Mouse (Mus musculus) adrenal gland, adult 2 months (tissue): ENCODE measurements at regions not wholly inside any gene's neighbourhood (a gene's known extent, or its start where the extent isn't known, plus 50 kb on each side); places are given as distances from the start of the nearest gene placed in this dataset.

ENCODE experiments used
- DNase-seq: peaks from one replicate; pipeline ENCODE4 v3.0.0; 2021

GRCm38 (mm10) chr14:17234898-17235297, 415.9 kb upstream of the Rarb start:
- DNase-seq = no peak

- no peak for DNase-seq
These were observed 392.5 kb upstream of the Rarb start for GRCm38 (mm10) chr14:17211502-17211901.

GRCm38 (mm10) chr14:17205691-17206090, 386.7 kb upstream of the Rarb start:
- DNase-seq = peak; percentile 7

- DNase-seq = no peak
These were observed 384.5 kb upstream of the Rarb start for GRCm38 (mm10) chr14:17203251-17204015.

GRCm38 (mm10) chr14:17192953-17193352, 374.0 kb upstream of the Rarb start:
- DNase-seq = no peak

- DNase-seq = no peak
These were observed 354.3 kb upstream of the Rarb start for GRCm38 (mm10) chr14:17173218-17173617.

GRCm38 (mm10) chr14:17172330-17173110, 353.6 kb upstream of the Rarb start:
- DNase-seq = peak; percentile 86

GRCm38 (mm10) chr14:17171896-17172295, 352.9 kb upstream of the Rarb start:
- no peak for DNase-seq

GRCm38 (mm10) chr14:17158324-17158723, 339.4 kb upstream of the Rarb start:
- no peak for DNase-seq

- DNase-seq = no peak
These were observed 337.5 kb upstream of the Rarb start for GRCm38 (mm10) chr14:17156402-17156954.

GRCm38 (mm10) chr14:17120679-17121078, 301.7 kb upstream of the Rarb start:
- DNase-seq = no peak

- DNase-seq = no peak
These were observed 287.7 kb upstream of the Rarb start for GRCm38 (mm10) chr14:17106668-17107067.

- no peak for DNase-seq
These were observed 283.5 kb upstream of the Rarb start for GRCm38 (mm10) chr14:17102486-17102885.

- DNase-seq = no peak
These were observed 271.6 kb upstream of the Rarb start for GRCm38 (mm10) chr14:17090573-17090937.

GRCm38 (mm10) chr14:17089640-17090572, 270.9 kb upstream of the Rarb start:
- DNase-seq = no peak

GRCm38 (mm10) chr14:17089089-17089634, 270.2 kb upstream of the Rarb start:
- DNase-seq = no peak

GRCm38 (mm10) chr14:17087828-17088227, 268.9 kb upstream of the Rarb start:
- DNase-seq = no peak

GRCm38 (mm10) chr14:17083907-17084306, 265.0 kb upstream of the Rarb start:
- DNase-seq = peak; percentile 10

GRCm38 (mm10) chr14:17081904-17082303, 262.9 kb upstream of the Rarb start:
- DNase-seq = no peak

- no peak for DNase-seq
These were observed 260.6 kb upstream of the Rarb start for GRCm38 (mm10) chr14:17079513-17079912.

GRCm38 (mm10) chr14:17061358-17061757, 242.4 kb upstream of the Rarb start:
- no peak for DNase-seq

GRCm38 (mm10) chr14:17058438-17058837, 239.5 kb upstream of the Rarb start:
- no peak for DNase-seq
